Mouse (Mus musculus) liver, embryonic 14.5 days (tissue): ENCODE results near the gene Atpaf2.

ENCODE experiments used
- CTCF ChIP-seq: IDR thresholded peaks from 2 replicates; pipeline ENCODE4 v1.5.1; 2016; ENCODE audit warnings: antibody characterized with exemption, low read depth, control low read depth
- EP300 ChIP-seq: IDR thresholded peaks from 2 replicates; pipeline ENCODE4 v1.6.1; 2016; ENCODE audit warnings: antibody characterized with exemption, low read depth

- no peak for TF ChIP-seq CTCF
- TF ChIP-seq EP300: no peak
Measured at GRCm38 (mm10) chr11:60396546-60396945, 21.7 kb downstream of the Atpaf2 start.
